Mouse (Mus musculus): ENCODE measurements at regions not wholly inside any gene's neighbourhood (a gene's known extent, or its start where the extent isn't known, plus 50 kb on each side); places are given as distances from the start of the nearest gene placed in this dataset.

GRCm38 (mm10) chr12:29258966-29259365 lies 269.2 kb upstream of the Myt1l start:
- TF ChIP-seq CTCF (IDR thresholded peaks at IDR 0.05; ENCODE audit: extremely low read depth, insufficient read depth, insufficient read length, insufficient replicate concordance): no peak
- TF ChIP-seq POLR2A (IDR thresholded peaks at IDR 0.05; ENCODE audit: low read depth, low read length): no peak

Data from spleen, adult 2 months (tissue).